Mouse (Mus musculus): ENCODE measurements around the gene Usp19.

DNA sequence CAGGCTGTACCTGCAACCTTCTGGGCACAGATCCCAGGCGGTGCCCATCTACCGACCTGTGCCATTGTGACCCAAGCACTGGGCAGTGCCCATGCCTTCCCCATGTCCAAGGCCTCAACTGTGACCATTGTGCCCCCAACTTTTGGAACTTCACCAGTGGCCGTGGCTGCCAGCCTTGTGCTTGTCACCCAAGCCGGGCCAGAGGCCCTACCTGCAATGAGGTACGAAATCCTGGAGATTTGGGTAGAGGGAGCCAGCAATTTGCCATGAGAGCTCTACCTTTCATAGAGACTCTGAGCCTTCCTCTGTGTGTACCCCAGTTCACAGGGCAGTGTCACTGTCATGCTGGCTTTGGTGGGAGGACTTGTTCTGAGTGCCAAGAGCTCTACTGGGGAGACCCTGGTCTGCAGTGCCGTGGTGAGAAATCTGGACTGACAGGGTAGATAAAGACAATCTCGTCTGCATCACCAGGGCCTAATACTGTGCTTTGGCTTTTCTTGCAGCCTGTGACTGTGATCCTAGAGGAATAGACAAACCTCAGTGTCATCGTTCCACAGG, 3.4 kb upstream of the Usp19 start:
- TF ChIP-seq POLR2A (IDR thresholded peaks at IDR 0.05; ENCODE audit: low read depth, low read length) (no peak), CTCF (IDR thresholded peaks at IDR 0.05; ENCODE audit: borderline replicate concordance, insufficient read depth, low read length) (no peak)
